Mouse (Mus musculus) adrenal gland, postnatal 10 days (tissue): Measurements from ENCODE around the gene Hspa8. TPM values are rescaled to one million over a fixed set of nuclear protein-coding genes. Genes with fewer than 3 reads are reported as not detected.

Experiments
- DNase-seq: peaks from one replicate; pipeline ENCODE4 v3.0.0; 2021; ENCODE audit warnings: mixed read lengths
- total RNA-seq, 2 experiments: library from RNA; stranded (reverse); gene quantifications; 2 replicates each; pipeline ENCODE4 v1.2.3; 2021

Gene Hspa8
- total RNA-seq, 2 experiments from 2014 or later: 1,152 to 1,293 TPM

DNA sequence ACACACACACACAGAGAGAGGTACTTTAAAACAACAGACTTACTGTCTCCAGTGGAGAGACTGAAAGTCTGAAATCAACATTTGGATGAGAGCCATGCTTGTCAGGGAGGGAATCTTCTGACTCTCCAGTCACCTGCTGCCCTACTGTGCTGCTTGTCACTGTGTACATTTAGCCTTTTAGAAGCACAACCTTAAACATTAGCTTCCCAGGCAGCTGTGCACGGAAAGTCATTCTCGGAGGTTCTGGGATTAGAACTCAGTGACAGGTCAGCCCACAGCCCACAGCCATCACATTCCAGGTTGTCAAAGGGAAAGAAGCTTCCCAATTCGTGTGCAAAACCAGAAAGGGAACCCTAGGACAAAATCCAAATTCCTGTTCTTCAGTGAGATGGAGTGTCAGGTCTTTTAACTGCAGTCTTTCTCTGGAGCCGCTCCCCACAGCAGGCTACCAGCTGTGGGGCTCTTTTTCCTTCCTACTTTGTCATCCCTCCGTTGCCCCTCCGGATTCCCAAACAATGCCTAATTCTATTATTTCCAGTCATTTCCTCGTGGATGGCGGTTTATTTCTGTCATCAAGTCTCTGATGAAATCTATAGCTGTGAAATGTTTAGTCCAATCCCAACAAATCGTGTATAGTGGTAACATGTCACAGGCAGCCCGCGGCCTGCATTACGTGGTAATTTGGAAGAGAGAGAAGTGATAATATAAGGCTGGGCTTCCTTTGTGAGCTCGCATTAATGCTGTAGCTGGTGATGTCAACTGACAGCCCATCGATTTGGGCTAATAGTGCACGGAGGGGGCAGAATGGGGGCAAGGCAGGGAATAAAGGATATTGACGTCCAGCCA is 7.5 kb downstream of the Hspa8 start:
- no peak for DNase-seq

DNA sequence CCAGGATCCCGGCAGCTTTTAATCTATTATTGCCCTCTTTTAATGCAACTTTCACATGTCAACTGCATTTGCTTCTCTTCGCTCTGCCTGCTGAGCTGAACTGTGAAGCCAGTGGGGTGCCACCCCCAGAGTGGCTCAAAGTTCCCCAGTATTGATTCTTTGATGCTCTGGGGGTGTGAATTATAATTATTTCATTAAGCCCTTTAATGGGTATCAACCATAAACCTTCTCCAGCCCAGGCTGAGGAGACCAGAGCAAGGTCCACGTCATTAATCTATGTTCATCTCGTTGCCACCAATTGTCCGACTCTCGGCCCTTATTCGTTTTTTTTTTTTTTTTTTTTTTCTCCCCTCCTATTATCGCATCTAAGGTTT is 8.1 kb downstream of the Hspa8 start:
- no peak for DNase-seq

DNA sequence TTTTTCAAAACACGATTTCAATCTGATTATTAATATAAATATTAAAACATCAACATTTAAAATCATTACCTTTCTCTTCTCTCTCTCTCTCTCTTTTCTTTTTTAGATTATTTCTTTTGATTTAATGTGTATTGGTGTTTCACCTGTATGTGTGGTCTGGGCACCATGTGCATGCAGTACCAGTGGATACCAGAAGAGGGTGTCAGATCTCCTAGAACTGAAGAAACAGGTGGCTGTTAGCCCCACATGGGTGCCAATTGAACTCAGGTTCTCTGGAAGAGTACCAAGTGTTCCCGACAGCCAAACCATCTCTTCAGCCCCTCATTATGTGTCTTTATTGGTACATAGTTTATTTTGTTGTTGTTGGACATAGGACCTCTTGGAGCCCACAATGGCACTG is 11.1 kb downstream of the Hspa8 start:
- DNase-seq: no peak

DNA sequence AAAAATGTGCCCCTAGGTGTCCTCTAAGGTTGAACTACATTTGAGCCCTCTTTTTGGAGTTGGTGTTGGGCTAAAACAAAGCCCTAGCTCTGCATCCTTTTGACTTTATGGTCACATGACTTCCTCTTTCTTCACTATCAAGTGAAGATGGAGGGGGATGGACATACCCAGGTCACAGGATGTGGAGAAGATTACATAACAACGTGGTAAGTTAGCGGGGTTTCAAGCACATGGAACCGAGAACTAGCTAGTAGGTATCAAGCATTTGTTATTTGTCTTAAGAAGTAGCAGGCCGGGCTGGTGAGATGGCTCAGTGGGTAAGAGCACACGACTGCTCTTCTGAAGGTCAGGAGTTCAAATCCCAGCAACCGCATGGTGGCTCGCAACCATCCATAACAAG is 13.3 kb downstream of the Hspa8 start:
- DNase-seq: no peak

DNA sequence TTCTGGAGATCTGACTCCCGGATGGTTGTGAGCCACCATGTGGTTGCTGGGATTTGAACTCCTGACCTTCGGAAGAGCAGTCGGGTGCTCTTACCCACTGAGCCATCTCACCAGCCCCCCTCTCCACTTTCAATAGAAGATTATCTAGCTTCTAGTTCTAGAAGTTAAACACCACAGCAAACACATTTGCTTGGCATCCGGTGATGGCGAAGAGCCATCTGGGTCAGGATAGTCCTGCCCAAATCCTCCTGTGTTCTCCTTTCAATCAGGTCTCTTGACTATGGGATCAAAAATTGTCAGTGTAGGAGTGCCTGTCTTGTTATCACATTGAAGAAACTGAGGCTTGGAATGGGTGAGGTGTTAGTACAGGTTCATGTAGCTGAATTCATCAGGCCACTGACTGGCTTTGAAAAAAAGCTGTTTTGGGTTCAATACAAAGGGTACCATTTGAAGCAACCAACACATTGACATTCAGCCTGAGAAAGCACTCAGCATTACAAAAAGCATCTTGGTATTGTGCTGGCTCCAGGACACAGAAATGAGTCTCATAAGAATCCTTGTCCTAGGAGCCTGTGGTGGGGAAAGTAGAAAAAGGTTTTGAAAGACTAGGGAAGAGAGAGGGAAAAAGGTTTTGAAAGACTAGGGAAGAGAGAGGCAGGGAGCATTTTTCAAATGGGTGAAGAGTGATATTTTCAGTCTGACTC is 16.7 kb downstream of the Hspa8 start:
- DNase-seq: no peak

DNA sequence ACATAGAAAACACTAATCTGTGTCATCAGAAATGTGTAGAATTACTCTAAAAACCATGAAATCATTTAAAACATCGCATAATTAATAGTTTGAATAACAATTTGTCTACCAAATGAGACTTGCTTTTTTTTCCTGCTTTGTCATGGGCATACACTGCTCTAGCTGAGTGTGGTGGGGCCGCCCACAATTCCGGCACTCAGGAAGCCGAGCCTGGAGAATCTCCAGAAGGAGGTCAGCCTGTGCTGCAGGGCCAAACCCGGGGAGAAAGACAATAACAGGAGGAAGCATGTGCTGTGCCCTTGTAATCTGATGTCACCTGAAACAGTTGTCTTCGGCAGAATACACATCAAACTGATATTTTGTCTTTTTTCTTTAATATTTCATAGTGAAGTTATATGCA is 24.8 kb downstream of the Hspa8 start:
- DNase-seq: peak; percentile 19

DNA sequence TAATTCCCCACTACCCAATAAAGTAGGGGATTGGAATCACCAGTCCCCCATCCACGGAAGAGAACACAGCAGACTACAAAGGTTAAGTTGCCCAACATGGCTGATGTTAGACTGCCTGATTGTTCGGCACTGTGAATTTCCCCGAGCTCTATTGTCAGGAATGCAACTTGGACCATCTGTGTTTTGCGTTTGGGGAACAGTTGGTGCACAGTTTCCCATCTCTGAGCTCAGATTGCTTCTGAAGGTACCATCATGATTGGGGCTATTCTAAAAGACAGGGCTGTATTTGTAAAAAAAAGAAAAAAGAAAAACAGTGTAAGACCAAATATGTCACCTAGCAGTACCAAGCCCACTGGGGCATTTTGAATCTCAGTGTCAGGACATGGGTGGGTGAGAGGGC is 26.6 kb downstream of the Hspa8 start:
- DNase-seq: no peak

DNA sequence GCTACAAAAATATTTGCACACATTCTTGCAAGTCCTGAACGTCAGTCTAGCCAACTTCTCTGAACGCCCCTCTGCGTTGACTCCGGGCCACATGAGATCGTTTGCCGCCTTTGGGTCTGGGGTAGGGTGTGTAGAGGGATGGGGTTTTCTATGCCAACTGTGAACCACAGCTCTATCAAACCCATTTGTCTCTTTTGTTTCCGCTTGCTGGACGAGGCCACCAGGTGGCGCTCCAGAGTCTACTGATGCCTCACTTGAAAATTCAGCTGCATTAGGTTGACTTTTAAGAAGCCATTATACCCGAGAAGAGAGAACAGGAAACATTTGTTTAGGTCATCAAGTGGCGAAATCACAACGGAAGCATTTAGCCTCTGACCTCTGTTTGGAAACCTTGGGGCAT is 33.8 kb downstream of the Hspa8 start:
- DNase-seq: peak; percentile 88

DNA sequence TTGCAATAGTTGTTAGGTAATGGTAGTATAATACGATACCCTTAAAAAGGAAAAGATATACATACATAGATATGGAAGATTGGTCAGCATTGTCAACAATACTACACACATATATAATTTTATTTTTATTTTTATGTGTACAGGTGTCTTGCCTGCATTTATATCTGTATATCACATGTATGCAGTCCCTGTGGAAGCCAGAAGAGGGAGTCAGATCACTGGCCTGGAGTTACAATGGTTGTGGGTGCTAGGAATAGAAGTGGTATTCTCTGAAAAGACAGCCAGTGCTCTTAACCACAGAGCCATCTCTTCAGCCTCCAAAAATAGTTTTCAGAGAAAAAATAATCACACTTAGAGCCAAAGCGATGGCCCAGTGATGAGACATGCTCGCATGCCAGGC is 35.9 kb downstream of the Hspa8 start:
- no peak for DNase-seq

DNA sequence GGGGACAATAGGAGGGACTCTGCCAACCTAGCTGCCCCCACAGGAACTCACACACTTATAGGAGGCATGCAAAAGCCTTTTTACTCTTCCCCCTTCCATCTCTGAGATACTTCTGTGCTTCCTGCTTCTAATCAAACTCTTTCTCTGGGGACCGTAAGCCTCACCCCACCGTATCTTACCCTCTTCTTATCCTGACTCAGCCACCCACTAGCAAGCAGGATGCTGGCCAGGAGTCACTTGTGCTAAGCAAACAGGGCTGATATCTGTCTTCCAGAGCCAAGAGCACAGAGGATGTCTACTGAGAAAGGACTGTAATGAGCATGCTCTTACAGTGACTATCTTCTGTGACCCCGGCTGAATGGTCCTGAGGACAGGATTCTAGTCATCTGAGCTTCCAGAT is 38.9 kb downstream of the Hspa8 start:
- no peak for DNase-seq

DNA sequence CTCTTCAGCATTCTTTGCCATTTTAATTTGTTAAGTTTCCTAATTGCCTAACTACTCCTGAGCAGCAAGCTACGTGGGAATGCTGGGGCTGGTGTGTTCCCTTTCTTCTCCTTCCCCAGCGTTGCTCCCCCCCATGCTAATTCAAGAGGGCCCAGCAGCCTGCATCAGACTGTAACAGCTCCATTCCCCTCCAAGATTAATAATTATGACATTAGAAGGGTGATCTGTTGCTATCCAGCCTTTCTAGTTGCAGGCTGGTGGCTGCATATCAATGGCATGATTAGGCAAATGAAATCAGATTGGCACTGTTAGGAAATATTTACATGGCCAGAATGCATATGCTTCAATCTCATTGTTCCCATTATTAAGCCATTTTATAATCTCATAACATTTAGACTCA is 50.7 kb downstream of the Hspa8 start:
- no peak for DNase-seq

DNA sequence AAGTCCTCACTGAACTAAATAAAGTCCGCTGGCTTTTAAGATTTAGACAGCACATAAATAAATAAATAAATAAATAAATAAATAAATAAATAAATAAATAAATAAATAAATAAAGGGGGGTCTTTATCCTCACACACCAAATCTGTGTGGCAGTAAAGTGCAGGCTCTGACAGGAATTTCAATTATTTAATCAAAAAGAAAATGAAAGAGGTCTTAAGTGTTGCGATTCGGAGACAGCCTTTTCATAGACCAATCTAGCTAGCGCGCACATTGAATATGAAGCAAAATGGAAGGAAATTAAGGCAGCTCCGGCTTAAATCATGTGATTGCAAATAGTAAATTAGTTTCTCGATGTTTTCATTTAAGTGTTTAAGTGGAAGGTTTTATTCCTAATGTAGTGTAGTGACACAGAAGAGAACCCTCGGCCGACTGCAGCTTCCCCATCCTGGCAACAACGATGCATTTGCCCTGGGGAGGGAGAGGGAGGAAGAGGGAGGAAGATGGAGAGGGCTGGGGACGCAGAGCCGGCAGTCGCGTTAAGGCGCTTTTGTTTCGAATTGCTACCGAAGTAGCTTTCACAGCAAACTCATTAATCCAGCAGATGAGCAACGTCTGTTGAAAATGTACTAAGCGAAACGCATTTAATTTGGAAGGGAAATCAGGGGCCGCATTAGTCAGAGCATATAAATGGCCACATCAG is 57.8 kb downstream of the Hspa8 start:
- peak; percentile 6 for DNase-seq

DNA sequence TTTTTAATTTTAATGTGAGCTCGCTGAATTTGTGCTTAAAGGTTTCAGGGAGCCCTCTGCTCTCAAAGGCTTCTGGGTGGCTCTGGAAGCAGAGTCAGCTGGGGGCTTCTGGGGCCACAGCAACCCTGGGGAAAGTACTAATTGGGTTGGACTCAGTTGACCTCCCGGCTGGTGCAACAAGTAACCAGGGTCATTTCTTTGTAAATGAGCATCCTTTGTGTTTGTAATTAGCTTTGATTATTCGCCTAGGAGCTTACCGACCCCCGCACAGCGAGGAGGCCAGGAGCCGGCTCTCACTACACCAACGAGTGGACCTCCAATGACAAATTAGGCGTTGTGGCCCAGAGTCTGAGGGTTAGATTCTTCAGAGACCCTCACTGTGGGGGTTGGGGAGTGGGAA is 58.4 kb downstream of the Hspa8 start:
- no peak for DNase-seq

Other genes starting within 250 kb of the Hspa8 start
- not detected for gene Gm21915, start 130.4 kb upstream of the Hspa8 start, total RNA-seq
- gene Clmp, start 115.0 kb upstream of the Hspa8 start, total RNA-seq: 1 to 10 TPM; 8.5 to 9.0 TPM
- gene Bsx, start 73.1 kb downstream of the Hspa8 start, total RNA-seq: not detected
- gene Jhy, start 163.1 kb downstream of the Hspa8 start, total RNA-seq: under 1 TPM; 0.15 TPM
- gene Crtam, start 203.6 kb downstream of the Hspa8 start, total RNA-seq: under 1 TPM in 1 of 2 experiments, not detected in 1; 0.36 TPM